In the genomic region with DNA sequence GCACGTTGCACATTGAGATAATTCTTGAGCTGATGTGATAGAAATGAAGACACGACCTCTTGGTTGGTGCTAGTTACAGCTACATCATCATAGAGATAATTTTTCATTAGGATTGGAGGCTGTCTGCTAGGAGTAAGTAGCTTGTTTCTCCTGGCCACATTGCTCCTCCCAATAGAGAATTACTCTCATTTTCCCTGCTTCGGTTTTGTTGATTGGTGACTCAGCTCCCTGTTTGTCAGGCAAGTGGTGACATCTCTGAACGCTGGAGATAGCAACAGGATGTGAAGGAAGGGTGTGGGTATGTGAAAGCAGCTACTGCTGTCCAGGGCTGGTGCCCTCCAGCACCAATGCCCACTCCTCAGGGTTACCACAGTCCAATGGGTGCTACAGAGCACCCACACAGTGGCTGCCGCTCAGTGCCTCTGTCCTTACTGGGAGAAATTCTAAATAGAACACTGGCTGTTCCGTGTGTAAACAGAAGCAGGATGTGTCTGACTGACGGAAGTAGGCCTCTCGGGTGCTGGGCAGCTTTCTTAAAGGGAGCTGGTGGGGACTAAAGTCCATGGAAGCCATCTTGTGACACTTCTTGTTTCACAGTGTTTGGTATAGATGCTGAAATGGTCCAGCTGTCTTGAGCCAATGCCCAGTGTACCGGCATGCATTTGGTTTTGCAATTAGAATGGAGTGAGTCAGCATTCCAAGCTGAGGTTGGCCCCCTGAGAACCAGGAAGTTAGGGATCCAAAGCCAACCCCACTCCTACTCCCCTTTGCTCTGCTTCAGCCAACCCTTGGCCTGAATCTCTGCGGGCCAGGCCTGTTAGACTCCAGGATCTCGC, we compare ENCODE assay signal across 8 mouse cellular contexts. TPM values are rescaled to one million over a fixed set of nuclear protein-coding genes. Genes with fewer than 3 reads are reported as not detected.
DNase-seq lines count a peak whose midpoint lies in the region; ATAC-seq and TF ChIP-seq lines count a peak whose summit lies in the region.

No protein-coding gene starts in this region.

- H3K4me1 ChIP-seq in forebrain, embryonic 10.5 days = peaks cover 39% of the 10 kb centered on the region
- peaks cover 32% of the 10 kb centered on the region for H3K4me1 ChIP-seq in heart, postnatal 0 days (ENCODE audit: control insufficient read depth, insufficient read depth)
- H3K4me1 ChIP-seq in lung, embryonic 14.5 days (ENCODE audit: insufficient read depth) = peaks cover 25% of the 10 kb centered on the region

- ATAC-seq in activated CD4-positive, CD25-positive, alpha-beta regulatory T cell, adult 4 months = peak; percentile 62
- peak; percentile 61 for ATAC-seq in heart, postnatal 0 days (ENCODE audit: insufficient read depth, low read depth)
- peak; percentile 77 for ATAC-seq in lung, embryonic 14.5 days (ENCODE audit: insufficient read depth)
- ATAC-seq in neutrophil, adult 5-6 weeks (ENCODE audit: extremely low read depth, insufficient number of reproducible peaks, low FRiP score, poor library complexity, severe bottlenecking) = peak; percentile 59

- peaks cover 59% of the 10 kb centered on the region for H3K36me3 ChIP-seq in forebrain, embryonic 10.5 days (replicated peaks)
- no peaks in the 10 kb centered on the region for H3K36me3 ChIP-seq in heart, postnatal 0 days (replicated peaks; ENCODE audit: control insufficient read depth, insufficient read depth, low read length)
- peaks cover 25% of the 10 kb centered on the region; the same call in 1 of the 2 replicates for H3K36me3 ChIP-seq in lung, embryonic 14.5 days (ENCODE audit: insufficient read depth)

- peak overlapping the region; percentile 70 for H3K27ac ChIP-seq in forebrain, embryonic 10.5 days
- peak overlapping the region; percentile 96 for H3K27ac ChIP-seq in heart, postnatal 0 days (ENCODE audit: low read depth)
- H3K27ac ChIP-seq in lung, embryonic 14.5 days (ENCODE audit: low read depth) = peak overlapping the region; percentile 100

- H3K9me3 ChIP-seq in forebrain, embryonic 10.5 days = no peaks in the 10 kb centered on the region
- no peaks in the 10 kb centered on the region for H3K9me3 ChIP-seq in heart, postnatal 0 days (replicated peaks; ENCODE audit: control insufficient read depth, low read length)
- no peaks in the 10 kb centered on the region for H3K9me3 ChIP-seq in lung, embryonic 14.5 days (ENCODE audit: low read depth, low read length)

- H3K27me3 ChIP-seq in forebrain, embryonic 10.5 days (ENCODE audit: poor library complexity, severe bottlenecking) = no peaks in the 10 kb centered on the region
- H3K27me3 ChIP-seq in heart, postnatal 0 days (ENCODE audit: control insufficient read depth, insufficient read depth, low read length) = no peaks in the 10 kb centered on the region
- H3K27me3 ChIP-seq in lung, embryonic 14.5 days (ENCODE audit: insufficient read depth, low read length) = no peaks in the 10 kb centered on the region

- H3K4me2 ChIP-seq in heart, postnatal 0 days (ENCODE audit: low read depth, low read length) = peak overlapping the region; percentile 38
- H3K4me2 ChIP-seq in lung, embryonic 14.5 days = peak overlapping the region; percentile 99

- H3K4me3 ChIP-seq in forebrain, embryonic 10.5 days = peak overlapping the region; percentile 92; the same call in 1 of the 2 replicates
- H3K4me3 ChIP-seq in heart, postnatal 0 days (ENCODE audit: low read depth, low read length) = no peak overlapping the region
- peak overlapping the region; percentile 17 for H3K4me3 ChIP-seq in lung, embryonic 14.5 days (ENCODE audit: low read depth, low read length)

- TF ChIP-seq CTCF in heart, postnatal 0 days (IDR thresholded peaks at IDR 0.05; ENCODE audit: low read depth) = no peak
- no peak for TF ChIP-seq CTCF in lung, embryonic 14.5 days (IDR thresholded peaks at IDR 0.05; ENCODE audit: low read depth)

- WGBS in forebrain, embryonic 10.5 days = 85% methylated on average over 11 of the region's 11 CpGs
- 15% methylated on average over 11 of the region's 11 CpGs for WGBS in heart, postnatal 0 days
- WGBS in lung, embryonic 14.5 days = 20% methylated on average over 11 of the region's 11 CpGs

- TF ChIP-seq EP300 in heart, postnatal 0 days (IDR thresholded peaks at IDR 0.05; ENCODE audit: low read depth) = peak; percentile 17; the same call in 1 of the 2 replicates

- H3K9ac ChIP-seq in heart, postnatal 0 days (replicated peaks; ENCODE audit: low read depth, low read length) = no peak overlapping the region; the same call in 1 of the 2 replicates
- peak overlapping the region; percentile 33 for H3K9ac ChIP-seq in lung, embryonic 14.5 days

- peak; percentile 75 for DNase-seq in CD4-positive, CD25-positive, alpha-beta regulatory T cell, adult 2 months (ENCODE audit: low read depth, low spot score)
- no peak for DNase-seq in forebrain, embryonic 10.5 days (ENCODE audit: extremely low spot score, low spot score)
- DNase-seq in heart, postnatal 0 days (ENCODE audit: low spot score) = peak; percentile 77
- DNase-seq in kidney, postnatal 14 days = peak; percentile 80
- DNase-seq in lung, embryonic 14.5 days = peak; percentile 94
- peak; percentile 54 for DNase-seq in urinary bladder, postnatal 25 days (ENCODE audit: low spot score)

RNA-seq across cellular contexts. Expression of a gene that starts 5.0 kb away (rescaled TPM):
- 10 to 100 TPM; 14.0 to 16.1 TPM for polyA plus RNA-seq in activated CD4-positive, CD25-positive, alpha-beta regulatory T cell, adult 4 months (2017; shearing (Covaris generic))
- polyA plus RNA-seq in forebrain, embryonic 10.5 days (2016; fragmentation: Nextera tagmentation; extraction: Ambion mirVana) = 18.8 and 19.2 TPM in 2 replicates
- 16.5 and 16.9 TPM in 2 replicates for total RNA-seq in heart, postnatal 0 days (2014; rRNA removed; ENCODE audit: low replicate concordance)
- polyA plus RNA-seq in heart, postnatal 0 days (2015; fragmentation: Nextera tagmentation; extraction: Ambion mirVana) = 4.4 and 5.0 TPM in 2 replicates
- 18.7 and 19.0 TPM in 2 replicates for polyA plus RNA-seq in lung, embryonic 14.5 days (2014; fragmentation: Nextera tagmentation; extraction: Ambion mirVana)
- total RNA-seq in neutrophil, adult 5-6 weeks (2017) = 35.1 and 45.9 TPM in 2 replicates

RNA-seq across cellular contexts. Expression of a gene that starts 18.1 kb away (rescaled TPM):
- polyA plus RNA-seq in activated CD4-positive, CD25-positive, alpha-beta regulatory T cell, adult 4 months (2017; shearing (Covaris generic)) = 100 to 1,000 TPM in 1 of 2 experiments, 10 to 100 TPM in 1; 75.9 to 106 TPM
- polyA plus RNA-seq in forebrain, embryonic 10.5 days (2016; fragmentation: Nextera tagmentation; extraction: Ambion mirVana) = 505 and 521 TPM in 2 replicates
- 41.7 and 61.2 TPM in 2 replicates for total RNA-seq in heart, postnatal 0 days (2014; rRNA removed; ENCODE audit: low replicate concordance)
- 101 and 102 TPM in 2 replicates for polyA plus RNA-seq in heart, postnatal 0 days (2015; fragmentation: Nextera tagmentation; extraction: Ambion mirVana)
- 356 and 365 TPM in 2 replicates for polyA plus RNA-seq in lung, embryonic 14.5 days (2014; fragmentation: Nextera tagmentation; extraction: Ambion mirVana)
- total RNA-seq in neutrophil, adult 5-6 weeks (2017) = 110 and 123 TPM in 2 replicates

RNA-seq across cellular contexts. Expression of a gene that starts 46.8 kb away (rescaled TPM):
- 1 to 10 TPM; 5.7 to 9.2 TPM for polyA plus RNA-seq in activated CD4-positive, CD25-positive, alpha-beta regulatory T cell, adult 4 months (2017; shearing (Covaris generic))
- 64.4 and 68.5 TPM in 2 replicates for polyA plus RNA-seq in forebrain, embryonic 10.5 days (2016; fragmentation: Nextera tagmentation; extraction: Ambion mirVana)
- total RNA-seq in heart, postnatal 0 days (2014; rRNA removed; ENCODE audit: low replicate concordance) = 94.2 and 123 TPM in 2 replicates
- polyA plus RNA-seq in heart, postnatal 0 days (2015; fragmentation: Nextera tagmentation; extraction: Ambion mirVana) = 153 and 154 TPM in 2 replicates
- polyA plus RNA-seq in lung, embryonic 14.5 days (2014; fragmentation: Nextera tagmentation; extraction: Ambion mirVana) = 40.4 and 46.1 TPM in 2 replicates
- total RNA-seq in neutrophil, adult 5-6 weeks (2017) = 5.8 and 6.8 TPM in 2 replicates
